Mouse (Mus musculus): ENCODE measurements around the gene Ormdl2. TPM values are rescaled to one million over a fixed set of nuclear protein-coding genes. Genes with fewer than 3 reads are reported as not detected.

The Ormdl2 gene
- polyA plus RNA-seq, 1 experiment from 2014 or later, result 47.2 TPM

DNA sequence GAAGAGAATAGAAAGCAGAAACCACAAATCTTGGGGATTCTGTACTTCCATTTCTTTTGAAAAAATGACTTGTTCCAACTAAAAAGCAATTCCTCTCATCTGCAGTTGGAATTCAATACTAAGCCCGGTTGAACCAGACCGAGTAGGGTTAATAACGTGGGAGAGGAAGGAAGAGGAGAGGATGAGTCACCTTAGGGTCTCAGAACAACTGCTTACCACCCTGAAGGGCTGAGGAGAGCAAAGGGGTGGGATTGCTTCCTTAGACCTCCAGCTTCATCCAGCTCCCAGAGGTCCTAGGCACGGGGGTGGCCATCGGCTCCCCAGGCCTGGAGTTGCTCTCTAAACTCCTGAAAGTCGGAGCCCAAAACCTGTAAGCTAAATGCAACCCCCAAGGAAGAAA lies 18.1 kb downstream of the Ormdl2 start:
- Histone ChIP-seq H3K36me3 (peaks cover 61% of the 10 kb centered on the region), H3K27ac (replicated peaks) (peak overlapping the region; percentile 97), H3K27me3 (replicated peaks) (no peaks in the 10 kb centered on the region), H3K4me1 (peaks cover 42% of the 10 kb centered on the region), H3K4me3 (peak overlapping the region; percentile 77), H3K9ac (peak overlapping the region; percentile 92), H3K9me3 (no peaks in the 10 kb centered on the region), H3K4me2 (peak overlapping the region; percentile 78)
- no peak for ATAC-seq (ENCODE audit: extremely low read depth, insufficient number of reproducible peaks, low FRiP score, low TSS enrichment)
- 9% methylated on average over 6 of the region's 6 CpGs for WGBS

- H3K36me3 ChIP-seq, result peaks cover 61% of the 10 kb centered on the region
- H3K9me3 ChIP-seq, result no peaks in the 10 kb centered on the region
- peaks cover 38% of the 10 kb centered on the region for H3K4me1 ChIP-seq
- H3K9ac ChIP-seq, result peak overlapping the region; percentile 92
- peak overlapping the region; percentile 77 for H3K4me3 ChIP-seq
- H3K4me2 ChIP-seq, result peak overlapping the region; percentile 78
- peak overlapping the region; percentile 97 for H3K27ac ChIP-seq (replicated peaks)
- no peak for ATAC-seq (ENCODE audit: extremely low read depth, insufficient number of reproducible peaks, low FRiP score, low TSS enrichment)
- H3K27me3 ChIP-seq (replicated peaks), result no peaks in the 10 kb centered on the region
- 54% methylated on average over 4 of the region's 4 CpGs for WGBS
Observed at GRCm38 (mm10) chr10:128802956-128803355, 18.5 kb downstream of the Ormdl2 start.

DNA sequence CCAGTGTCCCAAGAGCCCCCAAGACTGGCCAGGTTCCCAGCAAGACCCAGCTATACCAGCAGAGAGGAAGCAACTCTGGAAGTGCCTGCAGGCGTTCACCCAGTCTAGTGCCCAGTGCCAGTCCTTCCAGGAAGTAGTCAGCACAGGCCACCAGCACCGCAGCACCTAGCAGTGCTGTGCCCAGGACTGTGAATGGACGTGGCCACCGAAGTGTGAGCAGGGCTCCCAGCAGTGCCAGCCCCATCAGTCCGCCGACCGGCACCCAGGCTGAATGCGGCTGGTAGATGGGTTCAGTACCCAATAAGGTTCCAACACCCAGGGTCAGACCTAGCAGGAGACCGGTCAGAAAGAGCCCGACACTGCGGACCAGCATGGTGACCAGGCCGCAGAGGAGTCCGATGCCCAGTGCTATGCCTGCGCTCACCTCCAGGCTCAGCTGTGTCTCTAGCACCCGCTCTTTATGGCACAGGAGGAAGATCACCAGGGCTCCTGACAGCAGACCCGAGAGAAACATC lies 19.4 kb downstream of the Ormdl2 start:
- peak overlapping the region; percentile 92 for H3K9ac ChIP-seq
- peak overlapping the region; percentile 77; the same call in 1 of the 2 replicates for H3K4me3 ChIP-seq
- ATAC-seq (ENCODE audit: extremely low read depth, insufficient number of reproducible peaks, low FRiP score, low TSS enrichment), result no peak
- no peaks in the 10 kb centered on the region for H3K9me3 ChIP-seq
- peaks cover 58% of the 10 kb centered on the region for H3K36me3 ChIP-seq
- no peak overlapping the region for H3K27ac ChIP-seq (replicated peaks)
- H3K27me3 ChIP-seq (replicated peaks), result no peaks in the 10 kb centered on the region
- H3K4me2 ChIP-seq, result peak overlapping the region; percentile 78
- 82% methylated on average over 16 of the region's 16 CpGs for WGBS
- H3K4me1 ChIP-seq, result peaks cover 29% of the 10 kb centered on the region

DNA sequence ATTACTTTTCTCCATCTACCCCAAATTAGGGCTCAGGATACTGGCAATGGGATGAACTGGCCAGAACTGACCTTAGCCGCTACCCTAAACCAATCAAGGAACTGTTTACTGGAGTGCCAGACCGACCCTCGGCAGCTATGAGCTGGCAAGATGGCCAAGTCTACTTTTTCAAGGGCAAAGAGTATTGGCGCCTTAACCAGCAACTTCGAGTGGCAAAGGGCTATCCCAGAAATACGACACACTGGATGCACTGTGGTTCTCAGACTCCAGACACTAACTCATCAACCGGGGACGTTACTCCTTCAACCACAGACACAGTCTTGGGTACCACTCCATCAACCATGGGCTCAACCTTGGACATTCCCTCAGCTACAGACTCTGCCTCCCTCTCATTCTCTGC lies 22.8 kb downstream of the Ormdl2 start:
- Histone ChIP-seq H3K4me1 (peaks cover 32% of the 10 kb centered on the region), H3K9me3 (no peaks in the 10 kb centered on the region), H3K36me3 (peaks cover 50% of the 10 kb centered on the region), H3K4me2 (no peak overlapping the region), H3K27me3 (replicated peaks) (no peaks in the 10 kb centered on the region), H3K4me3 (no peak overlapping the region), H3K9ac (no peak overlapping the region), H3K27ac (replicated peaks) (no peak overlapping the region)
- no peak for ATAC-seq (ENCODE audit: extremely low read depth, insufficient number of reproducible peaks, low FRiP score, low TSS enrichment)
- 83% methylated on average over 8 of the region's 8 CpGs for WGBS

DNA sequence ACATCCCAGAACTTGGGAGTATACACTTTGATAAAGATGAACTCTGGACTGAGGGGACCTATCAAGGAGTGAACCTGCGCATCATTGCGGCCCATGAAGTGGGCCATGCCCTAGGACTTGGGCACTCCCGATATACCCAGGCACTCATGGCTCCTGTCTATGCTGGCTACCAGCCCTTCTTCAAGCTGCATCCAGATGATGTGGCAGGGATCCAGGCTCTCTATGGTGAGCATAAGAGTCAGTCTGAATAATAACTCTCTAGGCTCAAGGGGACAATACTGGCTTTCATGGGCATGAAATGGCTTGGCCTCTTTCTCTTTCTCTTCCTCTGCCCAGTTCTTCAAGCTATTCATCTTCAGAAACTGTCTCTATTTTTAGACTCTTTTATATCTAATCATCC lies 25.9 kb downstream of the Ormdl2 start:
- no peak overlapping the region for H3K4me2 ChIP-seq
- H3K9ac ChIP-seq, result no peak overlapping the region
- H3K9me3 ChIP-seq, result no peaks in the 10 kb centered on the region
- H3K4me1 ChIP-seq, result peaks cover 14% of the 10 kb centered on the region
- 90% methylated on average over 3 of the region's 3 CpGs for WGBS
- no peaks in the 10 kb centered on the region for H3K27me3 ChIP-seq (replicated peaks)
- H3K36me3 ChIP-seq, result peaks cover 32% of the 10 kb centered on the region
- no peak for ATAC-seq (ENCODE audit: extremely low read depth, insufficient number of reproducible peaks, low FRiP score, low TSS enrichment)
- H3K4me3 ChIP-seq, result no peak overlapping the region
- no peak overlapping the region for H3K27ac ChIP-seq (replicated peaks)

GRCm38 (mm10) chr10:128794391-128794790 lies 27.1 kb downstream of the Ormdl2 start:
- H3K36me3 ChIP-seq, result peaks cover 20% of the 10 kb centered on the region
- ATAC-seq (ENCODE audit: extremely low read depth, insufficient number of reproducible peaks, low FRiP score, low TSS enrichment), result no peak
- H3K27me3 ChIP-seq (replicated peaks), result no peaks in the 10 kb centered on the region
- WGBS, result 72% methylated on average over 5 of the region's 5 CpGs
- H3K9ac ChIP-seq, result no peak overlapping the region
- peaks cover 14% of the 10 kb centered on the region for H3K4me1 ChIP-seq
- H3K4me3 ChIP-seq, result no peak overlapping the region
- H3K4me2 ChIP-seq, result no peak overlapping the region
- no peaks in the 10 kb centered on the region for H3K9me3 ChIP-seq
- H3K27ac ChIP-seq (replicated peaks), result no peak overlapping the region

GRCm38 (mm10) chr10:128793258-128793657 lies 28.2 kb downstream of the Ormdl2 start:
- H3K27ac ChIP-seq (replicated peaks), result no peak overlapping the region
- 91% methylated on average over 1 of the region's 1 CpGs for WGBS

DNA sequence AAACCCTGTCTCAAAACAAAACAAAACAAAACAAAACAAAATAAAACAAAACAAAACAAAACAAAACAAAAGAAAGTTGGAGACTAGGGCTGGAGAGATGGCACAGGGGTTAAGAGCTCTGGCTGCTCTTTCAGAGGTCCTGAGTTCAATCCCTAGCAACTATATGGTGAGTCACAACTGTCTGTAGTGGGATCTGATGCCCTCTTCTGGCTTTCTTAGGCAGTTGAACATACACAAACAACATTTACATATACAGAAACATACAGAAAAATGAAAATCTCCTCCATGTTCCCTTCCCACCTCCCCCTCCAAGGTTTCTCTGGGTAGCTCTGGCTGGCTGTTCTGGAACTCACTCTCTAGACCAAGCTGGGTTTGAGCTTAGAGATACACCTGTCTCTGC lies 29.4 kb downstream of the Ormdl2 start:
- no peaks in the 10 kb centered on the region for H3K9me3 ChIP-seq
- no peak overlapping the region for H3K27ac ChIP-seq (replicated peaks)
- H3K4me1 ChIP-seq, result peaks cover 14% of the 10 kb centered on the region
- no peak overlapping the region for H3K4me2 ChIP-seq
- H3K36me3 ChIP-seq, result no peaks in the 10 kb centered on the region
- no peak for ATAC-seq (ENCODE audit: extremely low read depth, insufficient number of reproducible peaks, low FRiP score, low TSS enrichment)
- H3K4me3 ChIP-seq, result no peak overlapping the region
- H3K9ac ChIP-seq, result no peak overlapping the region
- H3K27me3 ChIP-seq (replicated peaks), result no peaks in the 10 kb centered on the region

More at GRCm38 (mm10) chr10:128793258-128793657, 28.2 kb downstream of the Ormdl2 start:
- H3K4me1 ChIP-seq, result peaks cover 14% of the 10 kb centered on the region
- ATAC-seq (ENCODE audit: extremely low read depth, insufficient number of reproducible peaks, low FRiP score, low TSS enrichment), result no peak
- H3K4me3 ChIP-seq, result no peak overlapping the region
- peaks cover 9% of the 10 kb centered on the region for H3K36me3 ChIP-seq
- H3K9me3 ChIP-seq, result no peaks in the 10 kb centered on the region
- no peaks in the 10 kb centered on the region for H3K27me3 ChIP-seq (replicated peaks)
- no peak overlapping the region for H3K9ac ChIP-seq
- H3K4me2 ChIP-seq, result no peak overlapping the region

- Histone ChIP-seq H3K9me3 (no peaks in the 10 kb centered on the region), H3K9ac (peak within 1 kb of the TSS; percentile 61), H3K36me3 (no peaks in the 10 kb centered on the region), H3K4me1 (peaks cover 8% of the 10 kb centered on the region), H3K4me3 (peak within 1 kb of the TSS; percentile 8; the same call in 1 of the 2 replicates), H3K27ac (replicated peaks) (no peak within 1 kb of the TSS), H3K4me2 (peak within 1 kb of the TSS; percentile 40), H3K27me3 (replicated peaks) (no peaks in the 10 kb centered on the region)
- WGBS, result 58% methylated on average over 7 of the region's 7 CpGs
- no peak for ATAC-seq (ENCODE audit: extremely low read depth, insufficient number of reproducible peaks, low FRiP score, low TSS enrichment)
Observed at GRCm38 (mm10) chr10:128790398-128791124, 30.9 kb downstream of the Ormdl2 start, which contains the start of gene Mmp19. Gene Mmp19, plus strand, starts transcription at chr10:128790910.

DNA sequence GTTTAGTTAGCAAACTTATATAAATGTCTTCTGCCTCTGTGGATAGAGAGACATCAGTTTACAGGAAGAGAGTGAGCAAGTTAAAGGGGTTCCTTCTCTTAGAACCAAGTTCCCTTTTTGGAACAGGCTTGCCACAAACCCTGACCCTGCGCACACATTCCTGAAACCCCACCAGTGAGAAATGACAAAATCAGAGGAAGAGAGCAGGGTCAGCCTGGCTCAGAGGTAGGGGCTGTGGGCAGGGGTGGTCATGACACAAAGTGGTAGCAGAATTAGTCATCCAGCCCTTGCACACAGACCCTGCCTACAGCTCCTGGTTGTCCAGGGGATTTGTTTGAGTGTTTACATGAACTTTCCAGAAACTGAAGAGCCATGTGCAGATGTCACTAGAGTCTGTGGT lies 41.2 kb downstream of the Ormdl2 start:
- no peak overlapping the region for H3K27ac ChIP-seq (replicated peaks)
- no peak overlapping the region for H3K4me3 ChIP-seq
- peaks cover 21% of the 10 kb centered on the region for H3K4me1 ChIP-seq
- no peak overlapping the region for H3K4me2 ChIP-seq
- H3K9ac ChIP-seq, result no peak overlapping the region
- WGBS, result 81% methylated on average over 1 of the region's 1 CpGs
- no peak for ATAC-seq (ENCODE audit: extremely low read depth, insufficient number of reproducible peaks, low FRiP score, low TSS enrichment)
- peaks cover 16% of the 10 kb centered on the region for H3K9me3 ChIP-seq
- no peaks in the 10 kb centered on the region for H3K27me3 ChIP-seq (replicated peaks)
- H3K36me3 ChIP-seq, result no peaks in the 10 kb centered on the region

GRCm38 (mm10) chr10:128779011-128779795 lies 42.2 kb downstream of the Ormdl2 start:
- 26% methylated on average over 8 of the region's 8 CpGs for WGBS
- H3K9me3 ChIP-seq, result peaks cover 11% of the 10 kb centered on the region
- peaks cover 21% of the 10 kb centered on the region for H3K4me1 ChIP-seq
- H3K4me2 ChIP-seq, result peak overlapping the region; percentile 34; the same call in 1 of the 2 replicates
- ATAC-seq (ENCODE audit: extremely low read depth, insufficient number of reproducible peaks, low FRiP score, low TSS enrichment), result peak; percentile 73
- no peak overlapping the region for H3K4me3 ChIP-seq
- H3K27me3 ChIP-seq (replicated peaks), result no peaks in the 10 kb centered on the region
- no peaks in the 10 kb centered on the region for H3K36me3 ChIP-seq
- H3K27ac ChIP-seq (replicated peaks), result peak overlapping the region; percentile 93
- peak overlapping the region; percentile 33; the same call in 1 of the 2 replicates for H3K9ac ChIP-seq

Measured in heart, embryonic 13.5 days (tissue).